Mouse (Mus musculus) kidney, embryonic 16.5 days (tissue): Measurements from ENCODE around the gene Macrod1. TPM values are rescaled to one million over a fixed set of nuclear protein-coding genes. Genes with fewer than 3 reads are reported as not detected.
A peak's percentile ranks its signal among the peaks of the same experiment; 100 is the strongest.

Experiments used
- ATAC-seq: fragments of 200-750 bp; cut with Nextera tagmentation; 2 replicates; pipeline ENCODE4 v1.8.0; 2017; ENCODE audit warnings: moderate TSS enrichment; ENCODE audit not compliant: low FRiP score, low TSS enrichment
- H3K27ac ChIP-seq: fragments of 300-500 bp; sonication (generic); 2 replicates; pipeline ENCODE4 v1.5.1; 2014; ENCODE audit warnings: low read length
- H3K27me3 ChIP-seq: fragments of 300-500 bp; sonication (generic); 2 replicates; pipeline ENCODE4 v1.6.1; 2014; ENCODE audit warnings: low read length, control low read depth, mixed read lengths; ENCODE audit not compliant: insufficient read depth
- H3K36me3 ChIP-seq: fragments of 300-500 bp; sonication (generic); 2 replicates; pipeline ENCODE4 v1.6.1; 2014; ENCODE audit warnings: low read length, control low read depth, mixed read lengths; ENCODE audit not compliant: insufficient read depth
- H3K4me1 ChIP-seq: fragments of 300-500 bp; sonication (generic); 2 replicates; pipeline ENCODE4 v1.6.1; 2014; ENCODE audit warnings: low read length, control low read depth, mixed read lengths; ENCODE audit not compliant: insufficient read depth
- H3K4me2 ChIP-seq: fragments of 300-500 bp; sonication (generic); replicated peaks from 2 replicates; pipeline ENCODE4 v1.6.1; 2014; ENCODE audit warnings: low read depth, low read length
- H3K4me3 ChIP-seq: fragments of 300-500 bp; sonication (generic); 2 replicates; pipeline ENCODE4 v1.5.1; 2014; ENCODE audit warnings: mild to moderate bottlenecking, low read length
- H3K9ac ChIP-seq: fragments of 300-500 bp; sonication (generic); replicated peaks from 2 replicates; pipeline ENCODE4 v1.6.1; 2014; ENCODE audit warnings: low read length
- H3K9me3 ChIP-seq: fragments of 300-500 bp; sonication (generic); 2 replicates; pipeline ENCODE4 v1.6.1; 2016; ENCODE audit warnings: low read length, control low read depth
- WGBS: fragments of 180-500 bp; shearing (Covaris S2); extraction: QIAGEN DNeasy Blood & Tissue Kit; methylation state at CpG from one replicate; pipeline ENCODE4 v1.1.7; 2014; 5-methylcytosine and 5-hydroxymethylcytosine counted together
- polyA plus RNA-seq: library from polyadenylated mRNA; unstranded; fragments of >200 nt; fragmentation: Nextera tagmentation; extraction: Ambion mirVana; gene quantifications from 2 replicates; pipeline ENCODE4 v1.2.1, GENCODE M21; 2015

The Macrod1 gene
- polyA plus RNA-seq, 1 experiment from 2014 or later = 16.4 TPM

DNA sequence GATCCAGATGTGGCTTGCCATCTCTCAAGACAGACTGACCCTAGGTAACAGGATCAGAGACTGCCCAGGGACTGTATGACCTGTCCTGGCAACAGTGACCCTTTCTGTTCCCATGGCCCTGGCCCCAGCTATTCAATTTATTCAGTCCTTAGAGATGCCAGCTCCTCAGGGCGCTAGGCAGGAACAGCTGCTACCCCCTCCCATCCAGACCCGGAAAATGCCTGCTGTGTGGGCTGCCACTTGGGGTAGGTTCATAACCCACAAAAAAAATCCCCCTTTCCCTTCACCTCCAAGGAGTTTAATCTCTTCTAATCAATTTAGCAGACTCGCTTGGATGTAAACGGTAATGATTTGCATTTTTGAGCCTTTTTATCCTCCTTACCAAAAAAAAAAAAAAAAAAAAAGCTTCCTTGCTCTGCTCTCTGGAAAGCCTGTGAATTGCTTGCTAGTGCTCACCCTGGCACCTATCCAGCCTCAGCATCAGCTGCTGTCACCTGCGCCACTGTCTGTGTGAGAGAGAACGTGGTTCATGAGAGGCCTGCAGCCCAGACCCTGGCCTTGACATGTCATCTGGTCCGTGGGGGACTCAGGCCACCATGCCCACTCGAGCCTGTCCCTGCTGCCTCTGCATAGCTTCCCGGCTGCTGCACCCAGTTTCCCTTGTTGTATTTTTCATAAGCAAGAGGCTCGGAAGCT, 33.9 kb downstream of the Macrod1 start:
- no peak overlapping the region for H3K4me2 ChIP-seq
- 40% methylated on average over 10 of the region's 10 CpGs for WGBS
- peaks cover 19% of the 10 kb centered on the region for H3K4me1 ChIP-seq

DNA sequence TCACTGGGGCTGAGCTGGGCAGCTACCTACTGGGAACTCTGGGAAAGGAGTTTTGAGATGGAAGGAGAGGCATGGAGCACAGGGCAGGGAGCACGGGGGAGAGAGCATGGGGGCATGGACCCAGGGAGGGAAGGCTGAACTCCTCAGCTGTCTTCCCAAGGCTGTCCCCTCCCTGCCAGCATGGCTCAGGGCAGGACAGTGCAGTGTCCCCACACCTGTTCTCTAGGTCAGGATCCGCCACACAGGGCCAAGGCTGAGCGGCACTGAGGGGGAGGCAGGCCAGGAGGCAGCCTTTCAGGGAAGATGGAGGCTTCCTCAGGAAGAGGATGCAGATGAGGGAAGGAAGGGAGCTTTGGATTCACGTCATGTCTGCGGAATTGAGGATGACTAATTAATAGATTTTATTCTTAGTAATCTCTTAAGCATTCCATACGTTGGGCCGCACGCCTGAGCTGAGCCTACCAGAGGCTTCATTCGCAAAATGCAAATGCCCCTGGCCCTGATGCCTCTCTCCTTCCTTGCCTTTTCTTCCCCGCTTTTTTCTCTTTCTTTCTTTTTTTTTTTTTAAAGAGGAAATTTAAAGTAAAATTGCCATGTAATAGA, 34.9 kb downstream of the Macrod1 start:
- Histone ChIP-seq H3K27ac (no peak overlapping the region), H3K27me3 (peaks cover 8% of the 10 kb centered on the region; the same call in 1 of the 2 replicates), H3K4me2 (no peak overlapping the region), H3K4me3 (no peak overlapping the region), H3K4me1 (peaks cover 19% of the 10 kb centered on the region), H3K9ac (no peak overlapping the region), H3K36me3 (no peaks in the 10 kb centered on the region), H3K9me3 (no peaks in the 10 kb centered on the region)
- WGBS = 73% methylated on average over 10 of the region's 10 CpGs
- ATAC-seq = 0 out of 2 replicates have a peak, but pooled peaks have one; percentile 44

More for the DNA sequence above, 33.9 kb downstream of the Macrod1 start:
- peak overlapping the region; percentile 23; the same call in 1 of the 2 replicates for H3K27ac ChIP-seq
- H3K9ac ChIP-seq = no peak overlapping the region
- H3K36me3 ChIP-seq = no peaks in the 10 kb centered on the region
- ATAC-seq = no peak
- no peaks in the 10 kb centered on the region for H3K9me3 ChIP-seq
- H3K4me3 ChIP-seq = no peak overlapping the region
- peaks cover 15% of the 10 kb centered on the region for H3K27me3 ChIP-seq

DNA sequence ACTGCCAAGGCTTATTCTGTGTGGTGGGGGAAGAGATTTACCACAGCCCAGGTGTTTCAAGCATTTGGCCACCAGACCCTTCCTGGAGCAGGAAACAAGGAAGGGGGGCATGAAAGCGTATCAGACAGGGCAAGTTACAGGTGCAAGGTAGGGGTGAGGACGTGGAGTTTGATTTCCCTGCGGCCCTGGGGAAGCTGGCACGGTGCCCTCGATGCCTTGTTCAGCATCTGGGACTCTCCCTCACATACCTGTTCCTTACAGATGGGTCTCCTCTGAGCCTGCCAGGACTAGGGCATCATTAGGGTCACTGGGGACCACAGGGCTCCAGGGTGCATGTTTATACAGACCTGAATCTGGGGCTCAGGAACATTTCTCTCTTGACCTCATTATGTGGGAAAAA, 36.1 kb downstream of the Macrod1 start:
- Histone ChIP-seq H3K4me2 (no peak overlapping the region), H3K36me3 (no peaks in the 10 kb centered on the region), H3K27me3 (peaks cover 10% of the 10 kb centered on the region), H3K4me3 (no peak overlapping the region), H3K9ac (no peak overlapping the region), H3K27ac (no peak overlapping the region), H3K9me3 (no peaks in the 10 kb centered on the region), H3K4me1 (peaks cover 19% of the 10 kb centered on the region)
- no peak for ATAC-seq
- WGBS = 77% methylated on average over 5 of the region's 5 CpGs

DNA sequence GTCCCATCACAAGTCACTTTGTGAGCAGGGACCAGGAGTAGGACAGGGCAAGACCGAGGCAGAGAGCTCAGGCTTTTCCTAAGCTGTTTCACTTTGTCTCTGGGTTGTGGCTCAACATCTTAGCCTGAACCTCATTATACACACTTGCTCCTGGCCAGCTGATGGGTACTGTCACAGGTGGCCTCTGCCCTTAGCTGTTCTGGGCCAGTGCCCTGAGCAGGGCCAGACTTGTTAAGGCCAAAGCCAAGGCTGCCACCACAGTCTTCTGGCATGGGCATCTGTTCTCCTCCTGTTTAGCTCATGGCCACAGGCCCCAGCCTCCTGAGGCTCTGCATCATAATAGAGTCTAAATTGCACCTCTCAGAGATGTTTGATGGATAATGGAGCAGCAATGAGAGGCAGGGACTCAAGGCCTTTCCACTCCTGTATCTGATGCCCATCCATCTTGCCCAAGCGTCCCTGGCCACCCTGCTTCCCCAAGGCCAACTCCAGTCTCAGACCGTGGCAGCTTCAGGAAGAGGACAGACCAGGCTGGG, 43.1 kb downstream of the Macrod1 start:
- H3K4me2 ChIP-seq = no peak overlapping the region
- H3K4me1 ChIP-seq = peaks cover 24% of the 10 kb centered on the region
- H3K36me3 ChIP-seq = no peaks in the 10 kb centered on the region
- WGBS = 70% methylated on average over 3 of the region's 3 CpGs
- no peak for ATAC-seq
- no peaks in the 10 kb centered on the region for H3K9me3 ChIP-seq
- H3K27me3 ChIP-seq = peaks cover 12% of the 10 kb centered on the region
- H3K4me3 ChIP-seq = no peak overlapping the region
- H3K27ac ChIP-seq = no peak overlapping the region
- H3K9ac ChIP-seq = no peak overlapping the region

DNA sequence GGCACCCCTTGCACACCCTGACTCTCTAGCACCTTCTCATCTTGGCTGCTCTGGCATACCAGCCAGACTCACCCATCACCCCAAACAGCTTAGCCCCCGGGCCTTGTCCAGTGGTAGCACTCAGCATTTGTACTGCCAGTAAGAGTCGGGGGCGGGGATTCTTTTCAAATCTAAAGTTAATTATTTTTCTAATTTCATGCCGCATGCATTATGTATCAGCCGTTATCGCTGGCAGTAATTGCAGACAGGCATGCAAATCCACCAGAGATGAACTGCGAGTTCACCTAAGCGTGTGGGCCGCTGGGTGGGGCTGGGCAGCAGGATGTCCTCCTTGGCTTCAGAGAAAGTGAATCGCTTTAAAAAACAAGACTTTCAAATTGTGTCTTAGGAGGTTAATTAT, 45.4 kb downstream of the Macrod1 start:
- peaks cover 10% of the 10 kb centered on the region for H3K27me3 ChIP-seq
- 80% methylated on average over 10 of the region's 10 CpGs for WGBS
- H3K4me2 ChIP-seq = no peak overlapping the region
- no peaks in the 10 kb centered on the region for H3K36me3 ChIP-seq
- H3K27ac ChIP-seq = no peak overlapping the region
- H3K9ac ChIP-seq = no peak overlapping the region
- no peak overlapping the region for H3K4me3 ChIP-seq
- no peak for ATAC-seq
- peaks cover 39% of the 10 kb centered on the region for H3K4me1 ChIP-seq
- H3K9me3 ChIP-seq = no peaks in the 10 kb centered on the region

DNA sequence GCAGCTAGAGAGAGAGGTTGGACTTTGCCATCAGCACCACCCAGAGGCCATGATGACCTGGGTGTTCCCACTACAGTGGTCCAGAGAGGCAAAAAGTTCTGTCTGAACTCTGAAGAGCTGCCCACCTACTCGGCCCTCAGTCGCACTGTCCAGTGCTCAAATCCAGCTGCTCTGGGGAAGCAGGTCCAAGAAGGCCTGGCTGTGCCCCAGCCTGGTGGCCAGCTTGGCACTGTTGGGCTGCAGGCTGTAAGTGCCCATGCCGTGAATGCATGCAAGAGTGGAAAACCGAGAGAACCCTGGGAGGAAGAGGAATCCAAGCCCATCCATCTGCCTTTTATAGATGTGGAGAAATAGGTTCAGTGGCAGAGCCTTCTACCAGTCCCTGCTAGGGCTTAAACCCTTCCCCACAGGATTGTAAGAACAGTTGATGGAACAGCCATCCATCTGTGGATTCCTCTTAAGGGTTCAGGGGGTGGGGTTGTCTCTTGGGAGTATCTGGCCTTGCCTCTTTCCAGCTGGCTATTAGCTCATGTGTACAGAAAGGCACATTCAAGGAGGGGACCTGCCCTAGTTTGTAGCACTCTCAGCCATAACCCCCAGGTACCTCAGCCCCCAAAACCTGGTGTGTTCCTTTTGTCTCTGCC, 46.9 kb downstream of the Macrod1 start:
- 58% methylated on average over 4 of the region's 4 CpGs for WGBS
- Histone ChIP-seq H3K27ac (peak overlapping the region; percentile 31), H3K9me3 (no peaks in the 10 kb centered on the region), H3K4me1 (peaks cover 42% of the 10 kb centered on the region), H3K27me3 (peaks cover 7% of the 10 kb centered on the region), H3K4me3 (no peak overlapping the region), H3K36me3 (no peaks in the 10 kb centered on the region), H3K9ac (peak overlapping the region; percentile 54), H3K4me2 (peak overlapping the region; percentile 26)
- ATAC-seq = no peak

DNA sequence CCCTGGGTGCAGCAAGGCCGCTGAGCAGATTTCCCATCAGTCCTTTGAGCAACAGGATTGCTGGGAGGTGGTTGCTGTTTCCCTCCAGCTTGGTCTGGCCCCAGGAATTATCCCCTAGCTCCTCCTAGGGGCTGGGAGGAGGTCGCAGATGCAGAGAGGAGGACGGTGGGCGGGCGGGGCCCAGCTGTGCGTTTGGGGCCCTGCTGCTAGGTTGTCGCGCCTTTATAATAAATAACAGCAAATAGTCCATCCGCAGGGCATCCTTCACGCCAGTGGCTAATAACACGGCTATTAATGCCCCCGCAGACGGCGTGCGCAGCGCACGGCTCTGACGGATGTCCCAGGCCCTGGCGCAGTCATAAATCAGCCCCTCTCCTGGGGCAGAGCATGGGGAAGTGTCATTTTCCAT, 47.4 kb downstream of the Macrod1 start:
- Histone ChIP-seq H3K4me3 (0 out of 2 replicates have a peak overlapping the region, but pooled peaks have one; percentile 5), H3K27ac (no peak overlapping the region), H3K9me3 (no peaks in the 10 kb centered on the region), H3K36me3 (no peaks in the 10 kb centered on the region), H3K4me1 (peaks cover 42% of the 10 kb centered on the region), H3K27me3 (peaks cover 7% of the 10 kb centered on the region), H3K9ac (peak overlapping the region; percentile 54), H3K4me2 (peak overlapping the region; percentile 26)
- peak; percentile 40; the same call in 1 of the 2 replicates for ATAC-seq
- 18% methylated on average over 19 of the region's 19 CpGs for WGBS

DNA sequence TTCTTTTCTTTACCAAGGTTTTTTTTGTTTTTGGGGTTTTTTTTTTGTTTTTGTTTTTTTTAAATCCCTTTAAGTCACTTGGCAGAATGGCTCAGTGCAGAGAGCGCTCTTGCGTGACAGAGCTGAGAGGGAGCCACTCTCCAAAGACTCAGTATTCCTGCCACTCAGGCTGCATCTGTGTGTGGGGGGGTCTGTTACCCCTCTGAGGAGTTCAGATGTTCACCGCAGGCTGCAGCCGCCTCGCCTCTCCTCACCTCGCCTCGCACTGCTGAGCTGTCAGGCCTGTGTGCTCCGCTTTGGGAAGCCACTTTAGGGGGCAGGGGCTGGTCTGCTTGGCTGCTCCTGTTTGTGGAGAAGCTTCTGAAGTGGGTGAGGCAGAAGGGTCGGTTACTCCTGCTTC, 48.9 kb downstream of the Macrod1 start, which contains the start of gene Flrt1:
Gene Flrt1, minus strand, starts transcription at position 186 of the 400 bp plus-strand sequence.
- H3K4me3 ChIP-seq = no peak within 1 kb of the TSS
- WGBS = 30% methylated on average over 9 of the region's 9 CpGs
- peak within 1 kb of the TSS; percentile 54; the same call in 1 of the 2 replicates for H3K27ac ChIP-seq
- peaks cover 7% of the 10 kb centered on the region for H3K27me3 ChIP-seq
- peaks cover 54% of the 10 kb centered on the region for H3K4me1 ChIP-seq
- H3K36me3 ChIP-seq = no peaks in the 10 kb centered on the region
- no peaks in the 10 kb centered on the region for H3K9me3 ChIP-seq
- ATAC-seq = peak; percentile 85
- H3K4me2 ChIP-seq = no peak within 1 kb of the TSS
- H3K9ac ChIP-seq = peak within 1 kb of the TSS; percentile 32; the same call in 1 of the 2 replicates

DNA sequence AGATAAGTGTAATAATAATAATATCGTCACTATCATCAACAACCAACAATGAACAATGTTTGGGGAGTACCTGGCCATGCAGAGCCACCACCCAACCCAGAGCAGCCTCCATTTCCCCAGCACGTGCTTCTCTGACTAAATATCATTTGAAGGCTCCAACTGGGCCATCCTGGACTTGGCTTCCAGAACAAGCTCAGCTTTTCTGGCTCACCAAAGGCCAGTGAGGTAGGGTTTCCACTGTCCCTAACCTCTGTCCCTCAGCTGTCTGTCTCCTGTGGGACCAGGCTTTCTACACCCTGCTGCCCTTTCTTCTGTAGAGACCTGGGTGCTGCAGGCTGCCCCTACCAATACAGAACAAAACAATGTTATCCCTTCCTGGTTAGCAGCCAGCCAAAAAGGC, 50.0 kb downstream of the Macrod1 start:
- WGBS = 90% methylated on average over 2 of the region's 2 CpGs
- no peak overlapping the region for H3K4me2 ChIP-seq
- peaks cover 64% of the 10 kb centered on the region for H3K4me1 ChIP-seq
- ATAC-seq = no peak
- H3K36me3 ChIP-seq = no peaks in the 10 kb centered on the region
- peaks cover 4% of the 10 kb centered on the region for H3K27me3 ChIP-seq
- no peak overlapping the region for H3K4me3 ChIP-seq
- H3K9me3 ChIP-seq = no peaks in the 10 kb centered on the region
- H3K9ac ChIP-seq = no peak overlapping the region
- no peak overlapping the region for H3K27ac ChIP-seq
